Mouse (Mus musculus) MN1 (cell line): Measurements from ENCODE around the gene Wdr49.

ENCODE experiments used
- DNase-seq: peaks from one replicate; pipeline ENCODE4 v3.0.0-alpha.2; 2016; ENCODE audit warnings: low spot score

The Wdr49 gene

GRCm38 (mm10) chr3:75482056-75482455, at the start of gene Wdr49:
Gene Wdr49, minus strand, starts transcription at chr3:75482156.
- DNase-seq = no peak

GRCm38 (mm10) chr3:75531074-75531473, 49.1 kb upstream of the Wdr49 start:
- no peak for DNase-seq

- no peak for DNase-seq
Measured at GRCm38 (mm10) chr3:75522527-75522926, 40.6 kb upstream of the Wdr49 start.

- DNase-seq = no peak
Measured at GRCm38 (mm10) chr3:75521314-75521713, 39.4 kb upstream of the Wdr49 start.

- DNase-seq = no peak
Measured at GRCm38 (mm10) chr3:75517631-75518250, 35.8 kb upstream of the Wdr49 start.

- DNase-seq = no peak
Measured at GRCm38 (mm10) chr3:75498961-75499960, 17.3 kb upstream of the Wdr49 start.

GRCm38 (mm10) chr3:75492913-75493312, 11.0 kb upstream of the Wdr49 start:
- DNase-seq = no peak

GRCm38 (mm10) chr3:75475106-75475505, 6.8 kb downstream of the Wdr49 start:
- DNase-seq = no peak

- no peak for DNase-seq
Measured at GRCm38 (mm10) chr3:75474657-75475056, 7.3 kb downstream of the Wdr49 start.

- no peak for DNase-seq
Measured at GRCm38 (mm10) chr3:75468154-75468553, 13.8 kb downstream of the Wdr49 start.

- no peak for DNase-seq
Measured at GRCm38 (mm10) chr3:75430564-75431181, 51.3 kb downstream of the Wdr49 start.

- DNase-seq = no peak
Measured at GRCm38 (mm10) chr3:75395918-75396317, 86.0 kb downstream of the Wdr49 start.

- DNase-seq = no peak
Measured at GRCm38 (mm10) chr3:75395121-75395895, 86.6 kb downstream of the Wdr49 start.

- DNase-seq = no peak
Measured at GRCm38 (mm10) chr3:75394487-75394886, 87.5 kb downstream of the Wdr49 start.

- DNase-seq = no peak
Measured at GRCm38 (mm10) chr3:75381776-75382175, 100.2 kb downstream of the Wdr49 start.

GRCm38 (mm10) chr3:75353972-75354371, 128.0 kb downstream of the Wdr49 start:
- no peak for DNase-seq

- no peak for DNase-seq
Measured at GRCm38 (mm10) chr3:75337196-75337595, 144.8 kb downstream of the Wdr49 start.

- no peak for DNase-seq
Measured at GRCm38 (mm10) chr3:75320999-75321398, 161.0 kb downstream of the Wdr49 start.

- no peak for DNase-seq
Measured at GRCm38 (mm10) chr3:75308861-75309260, 173.1 kb downstream of the Wdr49 start.

GRCm38 (mm10) chr3:75308228-75308627, 173.7 kb downstream of the Wdr49 start:
- no peak for DNase-seq

GRCm38 (mm10) chr3:75305584-75305983, 176.4 kb downstream of the Wdr49 start:
- no peak for DNase-seq

GRCm38 (mm10) chr3:75304621-75305020, 177.3 kb downstream of the Wdr49 start:
- no peak for DNase-seq
